Mouse (Mus musculus) brain, embryonic 14.5 days (tissue): ENCODE data around the gene Mtfmt. TPM values are rescaled to one million over a fixed set of nuclear protein-coding genes. Genes with fewer than 3 reads are reported as not detected.
A peak's percentile ranks its signal among the peaks of the same experiment; 100 is the strongest.

ENCODE experiments used
- DNase-seq: peaks from one replicate; pipeline ENCODE4 v3.0.0-alpha.2; 2011; ENCODE audit warnings: low read depth
- CTCF ChIP-seq: fragments of 200-500 bp; IDR thresholded peaks from 2 replicates; pipeline ENCODE4 v1.5.1; 2012; ENCODE audit warnings: inconsistent platforms, mild to moderate bottlenecking, moderate library complexity, borderline replicate concordance; ENCODE audit not compliant: insufficient read depth, insufficient read length; ENCODE audit errors: extremely low read depth
- POLR2A ChIP-seq: fragments of 200-500 bp; IDR thresholded peaks from 2 replicates; pipeline ENCODE4 v1.6.1; 2012; ENCODE audit warnings: mild to moderate bottlenecking, inconsistent platforms, borderline replicate concordance; ENCODE audit not compliant: poor library complexity, insufficient read depth, insufficient read length, severe bottlenecking; ENCODE audit errors: extremely low read depth
- polyA plus RNA-seq: library from polyadenylated mRNA; depleted of rRNA; stranded (reverse); fragments of >200 nt; gene quantifications from 2 replicates; pipeline ENCODE4 v1.2.3, GENCODE M21; 2012

Gene Mtfmt
- polyA plus RNA-seq, 1 experiment = 19.9 TPM

DNA sequence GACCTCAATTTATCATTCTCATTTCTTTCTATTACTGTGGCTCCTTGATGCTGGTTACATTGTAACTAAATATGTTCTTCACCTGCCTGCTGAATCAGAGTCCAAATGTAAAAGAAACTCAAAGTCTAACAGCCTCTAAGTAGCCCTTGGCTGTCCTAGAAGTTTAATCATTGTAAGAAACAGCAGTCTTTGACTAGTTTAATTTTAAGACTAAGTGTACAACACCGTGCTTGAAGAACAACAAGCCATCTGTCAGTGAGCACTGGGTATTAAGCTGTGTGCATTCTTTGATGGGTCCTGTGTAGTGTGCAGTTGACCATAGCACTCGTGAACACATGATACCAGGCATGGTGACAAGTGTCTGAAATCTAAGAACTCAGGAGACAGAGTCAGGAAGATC is 8.1 kb upstream of the Mtfmt start:
- TF ChIP-seq CTCF (no peak), POLR2A (no peak)
- no peak for DNase-seq

DNA sequence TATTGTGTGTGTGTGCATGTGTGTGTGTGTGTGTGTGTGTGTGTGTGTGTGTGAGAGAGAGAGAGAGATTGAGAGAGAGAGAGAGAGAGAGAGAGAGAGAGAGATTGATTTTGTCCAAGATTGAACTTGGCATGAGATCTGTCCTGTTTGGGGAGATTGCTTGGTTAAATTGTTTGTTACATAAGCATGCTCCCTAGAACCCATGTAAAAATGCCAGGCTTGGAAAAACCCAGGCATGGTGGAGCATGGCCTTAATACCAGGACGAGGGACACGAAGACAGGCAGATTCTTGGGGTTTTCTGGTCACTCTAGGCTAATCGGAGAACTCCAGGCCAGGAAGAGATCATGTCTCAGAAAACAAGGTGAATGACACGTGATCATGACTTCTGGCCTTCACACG is 7.6 kb upstream of the Mtfmt start:
- TF ChIP-seq CTCF (no peak), POLR2A (no peak)
- DNase-seq = no peak

DNA sequence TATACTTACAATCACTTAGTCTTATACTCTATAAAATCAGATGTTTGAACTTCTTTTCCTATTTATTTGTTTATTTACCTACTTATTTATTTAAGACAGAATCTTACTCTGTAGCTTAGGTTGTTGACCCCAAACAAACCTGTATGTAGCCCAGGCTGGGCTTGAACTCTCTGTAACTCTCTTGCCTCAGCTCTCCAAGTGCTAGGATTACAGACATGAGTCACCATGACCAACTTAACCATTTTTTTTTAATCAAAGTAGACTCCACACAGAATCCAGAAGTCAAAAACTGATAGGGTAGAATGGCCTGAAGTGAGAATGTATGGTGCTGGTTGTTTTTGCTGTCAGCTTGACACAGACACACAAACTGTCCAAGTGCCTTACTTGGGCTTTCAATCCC is 5.2 kb upstream of the Mtfmt start:
- TF ChIP-seq CTCF (no peak), POLR2A (no peak)
- no peak for DNase-seq

DNA sequence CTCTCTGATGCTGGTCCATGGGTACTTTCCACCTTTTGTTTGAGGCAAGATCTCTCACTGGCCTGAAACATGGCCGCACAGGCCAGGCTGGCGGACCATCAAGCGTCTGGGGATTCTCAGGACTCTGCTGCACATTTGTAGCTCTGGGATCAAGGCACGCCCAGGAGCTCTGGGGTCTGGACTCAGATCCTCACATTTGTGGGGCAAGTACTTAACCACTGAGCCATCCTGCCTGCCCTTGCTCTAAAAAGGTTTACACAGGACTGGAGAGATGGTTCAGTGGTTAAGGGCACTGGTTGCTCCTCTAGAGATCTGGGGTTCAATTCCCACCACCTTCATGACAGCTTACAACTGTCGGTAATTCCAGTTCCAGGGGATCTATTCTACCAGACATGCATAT is 4.7 kb upstream of the Mtfmt start:
- no peak for DNase-seq
- TF ChIP-seq POLR2A = no peak

DNA sequence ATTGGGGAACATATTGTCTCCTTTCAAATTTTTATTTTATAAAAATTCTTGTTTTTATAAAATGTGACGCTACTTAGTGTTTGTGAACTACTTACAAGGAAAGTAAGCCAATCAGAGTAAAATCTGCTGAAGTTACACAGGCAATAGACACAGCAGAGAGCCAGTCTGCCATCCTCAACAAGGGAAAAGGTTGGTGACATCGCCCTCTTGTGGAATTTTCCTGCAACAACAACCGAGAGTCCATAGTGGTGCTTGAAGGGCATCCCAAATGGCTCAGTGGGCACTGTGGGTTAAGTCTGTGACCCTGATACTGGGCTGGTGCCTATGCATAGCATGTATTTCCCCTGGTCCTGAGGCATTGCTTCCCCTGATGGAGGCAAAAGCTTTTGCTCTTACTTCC is 3.3 kb upstream of the Mtfmt start:
- TF ChIP-seq CTCF = peak; percentile 91
- no peak for TF ChIP-seq POLR2A
- peak; percentile 86 for DNase-seq

DNA sequence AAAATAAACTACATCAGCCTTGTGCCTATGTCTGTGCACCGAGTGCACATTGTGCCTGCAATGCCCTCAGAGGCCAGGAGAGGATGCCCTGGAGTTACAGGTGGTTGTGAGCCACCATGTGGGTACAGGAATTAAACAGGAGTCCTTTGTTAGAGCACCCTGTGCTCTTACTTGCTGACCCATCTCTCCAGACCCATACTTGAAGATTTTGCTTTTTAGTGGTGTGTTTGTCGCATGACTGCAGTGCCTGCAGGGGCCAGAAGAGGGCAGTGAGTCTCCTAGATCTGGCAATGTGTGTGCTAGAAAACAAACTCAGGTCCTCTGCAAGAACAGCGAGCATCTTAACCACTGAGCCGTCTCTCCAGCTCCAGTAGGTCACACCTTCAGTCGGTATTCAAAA is 1.4 kb upstream of the Mtfmt start:
- DNase-seq = peak; percentile 18
- TF ChIP-seq CTCF (peak; percentile 42; the same call in 1 of the 2 replicates), POLR2A (no peak)

DNA sequence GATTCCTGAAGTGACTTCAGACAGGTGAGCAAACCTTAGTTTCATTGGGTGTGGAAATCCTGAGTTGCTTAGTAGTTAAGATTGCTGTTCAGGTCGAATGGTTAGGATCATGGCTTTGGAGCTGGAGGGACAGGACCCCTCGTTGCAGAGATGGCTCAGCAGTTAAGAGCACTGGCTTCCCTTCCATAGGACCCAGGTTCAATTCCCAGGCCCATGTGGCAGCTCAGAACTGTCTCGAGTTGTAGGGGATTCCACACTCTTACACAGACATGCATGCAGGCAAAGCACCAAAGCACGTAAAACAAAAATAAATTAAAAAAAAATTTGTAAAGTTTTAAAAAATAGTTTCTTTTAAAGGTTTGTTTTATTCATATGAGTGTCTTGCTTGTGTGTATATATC is 371 bp upstream of the Mtfmt start:
- DNase-seq = no peak
- TF ChIP-seq CTCF = no peak
- TF ChIP-seq POLR2A = no peak

DNA sequence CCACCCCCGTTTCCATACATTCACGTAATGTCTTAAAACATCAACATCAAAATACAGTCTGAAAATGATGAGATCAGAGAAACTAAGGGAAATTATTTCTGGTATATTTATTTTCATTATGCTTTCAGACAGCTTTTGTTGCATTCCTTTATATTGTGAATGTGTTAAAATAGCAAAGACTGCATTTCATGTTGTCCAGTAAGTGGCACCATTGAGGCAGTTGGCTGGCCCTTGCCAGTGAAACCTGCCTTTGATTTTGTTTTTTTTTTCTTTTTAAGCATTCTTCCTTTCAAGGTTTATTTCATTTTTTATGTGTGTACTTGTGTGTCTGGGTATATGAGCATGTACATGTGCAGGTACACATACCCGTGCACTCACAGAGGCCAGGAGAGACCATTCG is 9.1 kb downstream of the Mtfmt start:
- TF ChIP-seq CTCF (no peak), POLR2A (no peak)
- DNase-seq = no peak

DNA sequence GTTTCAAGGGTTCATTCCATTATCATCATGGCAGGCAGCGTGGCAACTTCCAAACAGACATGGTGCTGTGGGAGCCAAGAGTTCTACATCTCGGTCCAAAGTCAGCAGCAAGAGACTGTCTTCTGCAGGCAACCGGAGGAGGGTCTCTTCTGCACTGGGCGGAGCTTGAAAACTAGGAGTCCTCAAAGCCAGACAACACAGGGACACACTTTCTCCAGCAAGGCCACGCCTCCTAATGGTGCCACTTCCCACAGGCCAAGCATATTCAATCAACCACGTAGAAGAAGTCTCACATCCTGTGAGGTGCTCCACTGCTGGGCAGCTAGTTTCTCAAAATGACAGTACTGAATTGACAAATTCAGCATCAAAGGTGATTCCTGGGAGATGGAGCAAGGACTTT is 12.4 kb downstream of the Mtfmt start:
- no peak for DNase-seq
- TF ChIP-seq CTCF = no peak
- no peak for TF ChIP-seq POLR2A

DNA sequence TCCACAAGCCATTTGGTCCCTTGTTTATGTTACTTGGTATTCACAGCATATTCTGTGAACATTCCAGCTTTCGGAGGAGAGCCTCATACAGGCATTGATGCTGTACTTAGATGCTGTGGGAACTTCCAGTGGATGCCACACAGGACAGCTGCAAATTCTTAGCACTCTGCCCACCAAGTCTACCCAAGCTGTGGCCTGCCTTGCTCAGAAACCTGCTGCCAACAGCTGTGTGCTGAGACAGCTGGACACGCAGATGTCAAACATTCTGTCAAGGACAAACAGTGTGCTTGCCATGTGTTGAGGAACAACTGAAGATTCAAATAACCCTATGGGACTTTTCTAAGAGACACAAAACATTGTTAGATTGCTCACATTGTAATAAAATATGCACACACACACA is 23.4 kb downstream of the Mtfmt start:
- TF ChIP-seq CTCF = no peak
- TF ChIP-seq POLR2A = no peak
- DNase-seq = no peak

DNA sequence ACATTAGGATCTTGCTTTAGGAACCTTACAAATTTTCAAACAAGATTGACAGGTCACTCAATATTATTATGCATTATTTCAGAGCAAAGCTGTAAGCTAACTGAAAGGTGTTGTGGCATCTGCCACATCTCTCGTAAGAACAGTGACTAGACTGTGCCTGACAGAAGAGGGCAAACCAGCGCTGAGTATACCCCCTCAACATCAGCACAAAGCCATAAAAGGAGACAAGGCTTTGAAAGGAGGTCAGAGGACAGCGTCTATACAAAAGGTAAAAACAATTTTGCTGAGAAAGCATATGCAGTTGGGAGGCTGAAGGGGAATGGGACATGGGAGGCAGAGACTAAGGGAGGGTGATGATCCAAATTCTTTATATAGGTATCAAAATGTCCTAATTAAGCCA is 24.6 kb downstream of the Mtfmt start:
- no peak for TF ChIP-seq CTCF
- TF ChIP-seq POLR2A = no peak
- peak; percentile 22 for DNase-seq

DNA sequence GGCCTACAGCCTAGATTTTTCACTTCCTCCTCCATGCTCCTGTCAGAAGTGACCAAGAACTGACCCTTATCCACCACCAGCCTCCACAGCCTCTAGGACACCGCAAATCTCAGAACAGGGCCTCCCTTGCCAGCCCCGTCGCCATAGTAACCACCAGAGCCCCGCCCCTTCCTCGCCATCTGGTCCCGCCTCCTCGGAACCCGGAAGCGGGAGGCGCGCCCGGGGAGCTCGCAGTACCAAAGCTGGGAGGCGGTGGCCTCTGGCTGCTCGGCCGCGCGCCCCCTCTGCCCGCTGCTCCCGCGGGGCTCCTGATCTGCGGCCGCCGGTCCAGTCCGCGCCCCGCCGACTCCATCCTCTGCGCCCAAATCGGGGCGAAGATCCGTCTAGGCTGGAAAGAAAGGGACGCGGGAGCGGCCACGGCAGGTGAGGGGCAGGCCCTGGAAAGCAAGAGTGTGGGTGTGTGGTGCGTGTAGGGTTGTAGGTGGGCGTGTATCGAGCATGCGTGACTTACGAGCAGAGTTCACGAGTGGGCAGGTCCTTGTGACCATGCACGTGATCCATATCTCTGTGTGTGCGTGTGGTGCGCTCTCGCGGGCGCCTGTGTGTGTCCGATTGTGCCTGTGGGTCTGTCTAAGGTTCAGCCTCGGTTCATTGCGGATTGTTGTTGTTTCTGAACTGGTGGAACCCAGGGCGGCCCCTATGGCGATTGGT is 25.3 kb downstream of the Mtfmt start, which contains the start of gene Spg21:
TSS of gene Spg21 (plus strand) at position 216 of the 711 bp plus-strand sequence.
- peak; percentile 96 for DNase-seq
- TF ChIP-seq POLR2A (peak; percentile 87), CTCF (no peak)

DNA sequence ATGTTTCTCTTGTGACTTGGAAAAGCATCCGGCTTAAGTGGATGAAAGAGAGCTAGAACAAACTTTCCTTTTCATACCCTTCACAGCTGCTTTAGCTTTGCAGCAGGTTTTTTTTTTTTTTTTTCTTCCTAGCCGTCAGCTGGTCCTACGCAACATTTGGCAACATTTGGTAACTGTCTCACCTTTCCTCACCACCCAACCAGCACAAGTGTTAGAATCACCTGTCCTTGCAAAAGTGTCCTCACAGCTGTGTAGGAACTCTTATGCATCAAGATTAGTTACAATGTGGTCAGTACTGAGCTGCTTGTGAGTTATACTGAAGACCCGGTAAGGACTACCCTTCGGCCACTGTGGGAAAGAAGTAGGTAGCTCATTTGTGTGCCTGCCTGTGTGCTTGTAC is 27.0 kb downstream of the Mtfmt start:
- DNase-seq = no peak
- TF ChIP-seq CTCF (no peak), POLR2A (no peak)

DNA sequence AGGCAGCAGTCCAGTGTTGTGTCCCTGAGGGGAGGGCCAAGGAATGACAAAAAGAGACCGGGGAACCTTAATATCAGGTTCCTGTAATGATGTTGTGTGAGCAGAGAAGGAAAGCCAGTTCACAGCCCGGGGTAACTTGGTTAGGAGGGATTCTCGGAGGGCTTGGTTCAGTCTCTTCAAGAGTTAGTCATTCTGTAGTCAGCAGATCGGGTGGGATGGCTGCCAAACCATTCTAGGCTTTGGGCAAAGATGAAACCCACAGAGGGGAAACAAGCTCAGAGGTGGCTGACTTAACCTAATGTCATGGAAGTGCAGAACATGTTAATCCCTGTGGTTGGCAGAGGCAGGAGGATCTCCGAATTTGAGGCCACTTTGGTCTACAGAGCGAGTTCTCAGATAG is 28.6 kb downstream of the Mtfmt start:
- DNase-seq = no peak
- no peak for TF ChIP-seq CTCF
- no peak for TF ChIP-seq POLR2A
